Mouse (Mus musculus) activated CD4-positive, CD25-positive, alpha-beta regulatory T cell, adult 4 months (primary cell): Measurements from ENCODE around the gene Adsl. TPM values are rescaled to one million over a fixed set of nuclear protein-coding genes. Genes with fewer than 3 reads are reported as not detected.
A peak's percentile ranks its signal among the peaks of the same experiment; 100 is the strongest.
"Not testable (repeated sequence)": the region's sequence is repeated elsewhere in the genome, so short reads cannot be mapped to it uniquely, and the experiment has no call there.

Experiments used
- ATAC-seq: one replicate; pipeline ENCODE4 v1.8.0; 2017
- polyA plus RNA-seq, 2 experiments: library from polyadenylated mRNA; unstranded; fragments of 100-300 nt; shearing (Covaris generic); gene quantifications; one replicate each; pipeline ENCODE4 v1.2.1; 2017

Gene Adsl
- 100 to 1,000 TPM in 1 of 2 experiments, 10 to 100 TPM in 1; 98.5 to 114 TPM for polyA plus RNA-seq

- ATAC-seq, result peak; percentile 84
Measured at GRCm38 (mm10) chr15:80948145-80949135, at the start of gene Adsl. TSS of gene Adsl (plus strand) at chr15:80948490.

GRCm38 (mm10) chr15:80899806-80900205, 48.5 kb upstream of the Adsl start:
- ATAC-seq, result no peak

GRCm38 (mm10) chr15:80901806-80902513, 46.3 kb upstream of the Adsl start:
- ATAC-seq, result no peak

GRCm38 (mm10) chr15:80904776-80905175, 43.5 kb upstream of the Adsl start:
- ATAC-seq, result not testable (repeated sequence)

- no peak for ATAC-seq
Measured at GRCm38 (mm10) chr15:80910183-80910582, 38.1 kb upstream of the Adsl start.

- no peak for ATAC-seq
Measured at GRCm38 (mm10) chr15:80910790-80911531, 37.3 kb upstream of the Adsl start.

GRCm38 (mm10) chr15:80912175-80912574, 36.1 kb upstream of the Adsl start:
- ATAC-seq, result no peak

GRCm38 (mm10) chr15:80913803-80914202, 34.5 kb upstream of the Adsl start:
- no peak for ATAC-seq

- ATAC-seq, result no peak
Measured at GRCm38 (mm10) chr15:80915850-80916249, 32.4 kb upstream of the Adsl start.

GRCm38 (mm10) chr15:80916621-80917020, 31.7 kb upstream of the Adsl start:
- no peak for ATAC-seq

- ATAC-seq, result no peak
Measured at GRCm38 (mm10) chr15:80920346-80920745, 27.9 kb upstream of the Adsl start.

- peak; percentile 71 for ATAC-seq
Measured at GRCm38 (mm10) chr15:80921781-80922180, 26.5 kb upstream of the Adsl start.

- peak; percentile 26 for ATAC-seq
Measured at GRCm38 (mm10) chr15:80924211-80924610, 24.1 kb upstream of the Adsl start.

- ATAC-seq, result no peak
Measured at GRCm38 (mm10) chr15:80928811-80929355, 19.4 kb upstream of the Adsl start.

GRCm38 (mm10) chr15:80930048-80930571, 18.2 kb upstream of the Adsl start:
- peak; percentile 44 for ATAC-seq

GRCm38 (mm10) chr15:80930676-80931320, 17.5 kb upstream of the Adsl start:
- ATAC-seq, result peak; percentile 70

GRCm38 (mm10) chr15:80931345-80931960, 16.8 kb upstream of the Adsl start:
- ATAC-seq, result no peak

GRCm38 (mm10) chr15:80934841-80935240, 13.4 kb upstream of the Adsl start:
- ATAC-seq, result no peak

- ATAC-seq, result no peak
Measured at GRCm38 (mm10) chr15:80936686-80937085, 11.6 kb upstream of the Adsl start.

- no peak for ATAC-seq
Measured at GRCm38 (mm10) chr15:80938615-80939014, 9.7 kb upstream of the Adsl start.

- ATAC-seq, result no peak
Measured at GRCm38 (mm10) chr15:80939401-80939800, 8.9 kb upstream of the Adsl start.
